Mouse (Mus musculus) leukemia stem cell, adult 10-12 weeks (primary cell): ENCODE results near the gene Ceacam19. TPM values are rescaled to one million over a fixed set of nuclear protein-coding genes. Genes with fewer than 3 reads are reported as not detected.

Experiments used
- polyA plus RNA-seq: library from polyadenylated mRNA; stranded (reverse); fragments of >175 nt; gene quantifications from 2 replicates; pipeline ENCODE4 v1.2.3, GENCODE M21; 2012; ENCODE audit warnings: low replicate concordance

Ceacam19 gene
- not detected in 2 replicates for polyA plus RNA-seq

GRCm38 (mm10) chr7:19887849-19888248, at the start of gene Ceacam19:
TSS of gene Ceacam19 (minus strand) at chr7:19887965.

GRCm38 (mm10) chr7:19920506-19921261, 32.9 kb upstream of the Ceacam19 start, which contains the start of gene Pvr:
TSS of gene Pvr (minus strand) at chr7:19921160.

GRCm38 (mm10) chr7:19861199-19861598, 26.6 kb downstream of the Ceacam19 start, which contains the start of gene Ceacam16:
TSS of gene Ceacam16 (minus strand) at chr7:19861299.

GRCm38 (mm10) chr7:19851858-19852570, 35.8 kb downstream of the Ceacam19 start, which contains the start of gene Gm19345:
TSS of gene Gm19345 (plus strand) at chr7:19852003.

Other genes with a start within 250 kb of the Ceacam19 start
- 187 and 280 TPM in 2 replicates for gene Clptm1, start 222.9 kb downstream of the Ceacam19 start, polyA plus RNA-seq
- gene Apoc2, start 210.0 kb downstream of the Ceacam19 start, polyA plus RNA-seq: not detected in 2 replicates
- gene Gm44805, start 206.5 kb downstream of the Ceacam19 start, polyA plus RNA-seq: not detected in 2 replicates
- gene Apoc4, start 206.5 kb downstream of the Ceacam19 start, polyA plus RNA-seq: not detected in 2 replicates
- 0.99 TPM in 1 of 2 replicates, not detected in the other for gene Apoc1, start 195.3 kb downstream of the Ceacam19 start, polyA plus RNA-seq
- 178 and 422 TPM in 2 replicates for gene Apoe, start 188.8 kb downstream of the Ceacam19 start, polyA plus RNA-seq
- gene Tomm40, start 172.5 kb downstream of the Ceacam19 start, polyA plus RNA-seq: 213 and 277 TPM in 2 replicates
- 4.9 and 6.0 TPM in 2 replicates for gene Nectin2, start 137.5 kb downstream of the Ceacam19 start, polyA plus RNA-seq
- gene Bcam, start 116.9 kb downstream of the Ceacam19 start, polyA plus RNA-seq: 6.0 and 6.9 TPM in 2 replicates
- gene Cblc, start 91.2 kb downstream of the Ceacam19 start, polyA plus RNA-seq: 0.51 TPM in 1 of 2 replicates, not detected in the other
- 67.9 and 83.4 TPM in 2 replicates for gene Bcl3, start 65.2 kb downstream of the Ceacam19 start, polyA plus RNA-seq
- not detected in 2 replicates for gene Gm19345, start 36.0 kb downstream of the Ceacam19 start, polyA plus RNA-seq
- gene Ceacam16, start 26.7 kb downstream of the Ceacam19 start, polyA plus RNA-seq: 3.5 and 10.5 TPM in 2 replicates
- 0.60 and 0.87 TPM in 2 replicates for gene Pvr, start 33.2 kb upstream of the Ceacam19 start, polyA plus RNA-seq
- 0.20 TPM in 1 of 2 replicates, not detected in the other for gene Igsf23, start 62.8 kb upstream of the Ceacam19 start, polyA plus RNA-seq
- gene Ceacam20, start 77.4 kb upstream of the Ceacam19 start, polyA plus RNA-seq: not detected in 2 replicates
- gene Nlrp9b, start 103.5 kb upstream of the Ceacam19 start, polyA plus RNA-seq: not detected in 2 replicates
- gene Vmn1r91, start 211.7 kb upstream of the Ceacam19 start, polyA plus RNA-seq: not detected in 2 replicates
- gene Gm16442, start 234.6 kb upstream of the Ceacam19 start, polyA plus RNA-seq: not detected in 2 replicates